Mouse (Mus musculus) C2C12 (cell line): Measurements from ENCODE around the gene Cep68.

ENCODE experiments used
- CEBPB ChIP-seq: IDR thresholded peaks from one replicate; pipeline ENCODE4 v1.6.1; 2011; ENCODE audit warnings: low read depth, mild to moderate bottlenecking, control low read depth, moderate library complexity
- CTCF ChIP-seq: IDR thresholded peaks from one replicate; pipeline ENCODE4 v1.5.1; 2011; ENCODE audit not compliant: control insufficient read depth, insufficient read depth, insufficient read length
- USF1 ChIP-seq: IDR thresholded peaks from one replicate; pipeline ENCODE4 v1.6.1; 2011; ENCODE audit warnings: low read depth, mild to moderate bottlenecking, control low read depth, moderate library complexity

DNA sequence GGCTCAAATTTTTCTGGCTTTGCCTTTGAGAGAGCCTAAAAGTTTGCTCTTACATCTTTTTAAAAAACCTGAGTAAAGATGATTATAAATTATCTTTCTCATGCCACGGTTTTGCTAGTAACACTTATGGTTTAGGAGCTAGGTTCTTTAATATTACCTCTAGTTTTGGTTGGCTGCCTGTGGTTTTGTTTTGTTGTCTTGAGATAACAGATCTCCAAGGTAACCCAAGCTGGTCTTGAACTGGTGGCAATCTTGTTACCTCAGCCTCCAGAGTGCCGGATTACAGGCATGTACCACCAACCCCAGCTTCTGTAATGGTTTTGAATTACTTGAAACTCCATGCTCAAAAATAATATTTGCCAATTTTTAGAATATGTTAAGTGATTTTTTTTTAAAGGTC lies 37.4 kb downstream of the Cep68 start:
- TF ChIP-seq CTCF = no peak
- no peak for TF ChIP-seq CEBPB
- TF ChIP-seq USF1 = no peak
